Mouse (Mus musculus): ENCODE measurements around the gene Iscu.
A peak's percentile ranks its signal among the peaks of the same experiment; 100 is the strongest.

Iscu gene

GRCm38 (mm10) chr5:113818572-113818971 is 46.0 kb downstream of the Iscu start:
- no peak for DNase-seq

GRCm38 (mm10) chr5:113824228-113824627 is 51.7 kb downstream of the Iscu start:
- DNase-seq, result peak in 1 of 2 experiments; percentile 70

GRCm38 (mm10) chr5:113825558-113825957 is 53.0 kb downstream of the Iscu start:
- peak; percentile 55 to 73 for DNase-seq

- DNase-seq, result no peak
Observed at GRCm38 (mm10) chr5:113826619-113827018, 54.1 kb downstream of the Iscu start.

All from thymus, postnatal 36 days (tissue).